Mouse (Mus musculus): ENCODE results near the gene Pfas. TPM values are rescaled to one million over a fixed set of nuclear protein-coding genes. Genes with fewer than 3 reads are reported as not detected.
A peak's percentile ranks its signal among the peaks of the same experiment; 100 is the strongest.

Pfas gene
- total and polyA plus RNA-seq, 2 experiments from 2014 or later = 14.2 to 29.7 TPM

GRCm38 (mm10) chr11:68961596-68961995, 46.7 kb downstream of the Pfas start:
- Histone ChIP-seq H3K9me3 (ENCODE audit: low read length) (no peaks in the 10 kb centered on the region), H3K4me3 (ENCODE audit: low read depth, low read length) (no peak overlapping the region), H3K36me3 (ENCODE audit: insufficient read depth) (no peaks in the 10 kb centered on the region), H3K27me3 (ENCODE audit: insufficient read depth, low read length) (no peaks in the 10 kb centered on the region), H3K27ac (ENCODE audit: low read depth, low read length) (no peak overlapping the region), H3K4me2 (ENCODE audit: low read depth) (no peak overlapping the region), H3K4me1 (ENCODE audit: insufficient read depth) (no peaks in the 10 kb centered on the region), H3K9ac (no peak overlapping the region)
- ATAC-seq (no peak), DNase-seq (no peak)
- TF ChIP-seq CTCF (IDR thresholded peaks at IDR 0.05; ENCODE audit: low read depth) = no peak
- 69% methylated on average over 3 of the region's 3 CpGs for whole genome bisulfite sequencing

GRCm38 (mm10) chr11:68957971-68958370, 50.3 kb downstream of the Pfas start:
- Histone ChIP-seq H3K4me3 (ENCODE audit: low read depth, low read length) (no peak overlapping the region), H3K27me3 (ENCODE audit: insufficient read depth, low read length) (peaks cover 7% of the 10 kb centered on the region; the same call in 1 of the 2 replicates), H3K27ac (ENCODE audit: low read depth, low read length) (no peak overlapping the region), H3K4me1 (ENCODE audit: insufficient read depth) (0 out of 2 replicates have a peak, but pooled peaks cover 3% of the 10 kb centered on the region), H3K36me3 (ENCODE audit: insufficient read depth) (no peaks in the 10 kb centered on the region), H3K9ac (no peak overlapping the region), H3K9me3 (ENCODE audit: low read length) (no peaks in the 10 kb centered on the region), H3K4me2 (ENCODE audit: low read depth) (no peak overlapping the region)
- no peak for ATAC-seq
- DNase-seq = no peak
- TF ChIP-seq CTCF (IDR thresholded peaks at IDR 0.05; ENCODE audit: low read depth) = no peak
- 87% methylated on average over 1 of the region's 1 CpGs for WGBS

GRCm38 (mm10) chr11:68957308-68957707, 51.0 kb downstream of the Pfas start, which contains the start of gene Arhgef15:
Arhgef15 (minus strand) TSS chr11:68957480.
- H3K4me1 ChIP-seq (ENCODE audit: insufficient read depth) = 0 out of 2 replicates have a peak, but pooled peaks cover 3% of the 10 kb centered on the region
- H3K9me3 ChIP-seq (ENCODE audit: low read length) = no peaks in the 10 kb centered on the region
- H3K4me2 ChIP-seq (ENCODE audit: low read depth) = no peak within 1 kb of the TSS
- H3K9ac ChIP-seq = no peak within 1 kb of the TSS
- DNase-seq = no peak
- H3K27ac ChIP-seq (ENCODE audit: low read depth, low read length) = no peak within 1 kb of the TSS
- no peaks in the 10 kb centered on the region for H3K36me3 ChIP-seq (ENCODE audit: insufficient read depth)
- H3K4me3 ChIP-seq (ENCODE audit: low read depth, low read length) = no peak within 1 kb of the TSS
- H3K27me3 ChIP-seq (ENCODE audit: insufficient read depth, low read length) = peaks cover 8% of the 10 kb centered on the region; the same call in 1 of the 2 replicates
- WGBS = 44% methylated on average over 8 of the region's 8 CpGs
- ATAC-seq = no peak
- TF ChIP-seq CTCF (IDR thresholded peaks at IDR 0.05; ENCODE audit: low read depth) = no peak

- no peak overlapping the region for H3K4me2 ChIP-seq (ENCODE audit: low read depth)
- H3K4me3 ChIP-seq (ENCODE audit: low read depth, low read length) = no peak overlapping the region
- no peak for TF ChIP-seq CTCF (IDR thresholded peaks at IDR 0.05; ENCODE audit: low read depth)
- peaks cover 8% of the 10 kb centered on the region; the same call in 1 of the 2 replicates for H3K27me3 ChIP-seq (ENCODE audit: insufficient read depth, low read length)
- no peak for DNase-seq
- ATAC-seq = no peak
- H3K9ac ChIP-seq = no peak overlapping the region
- 0 out of 2 replicates have a peak, but pooled peaks cover 3% of the 10 kb centered on the region for H3K4me1 ChIP-seq (ENCODE audit: insufficient read depth)
- H3K27ac ChIP-seq (ENCODE audit: low read depth, low read length) = no peak overlapping the region
- no peaks in the 10 kb centered on the region for H3K36me3 ChIP-seq (ENCODE audit: insufficient read depth)
- H3K9me3 ChIP-seq (ENCODE audit: low read length) = no peaks in the 10 kb centered on the region
- 42% methylated on average over 13 of the region's 13 CpGs for WGBS
These were observed 51.6 kb downstream of the Pfas start for GRCm38 (mm10) chr11:68956697-68957096.

DNA sequence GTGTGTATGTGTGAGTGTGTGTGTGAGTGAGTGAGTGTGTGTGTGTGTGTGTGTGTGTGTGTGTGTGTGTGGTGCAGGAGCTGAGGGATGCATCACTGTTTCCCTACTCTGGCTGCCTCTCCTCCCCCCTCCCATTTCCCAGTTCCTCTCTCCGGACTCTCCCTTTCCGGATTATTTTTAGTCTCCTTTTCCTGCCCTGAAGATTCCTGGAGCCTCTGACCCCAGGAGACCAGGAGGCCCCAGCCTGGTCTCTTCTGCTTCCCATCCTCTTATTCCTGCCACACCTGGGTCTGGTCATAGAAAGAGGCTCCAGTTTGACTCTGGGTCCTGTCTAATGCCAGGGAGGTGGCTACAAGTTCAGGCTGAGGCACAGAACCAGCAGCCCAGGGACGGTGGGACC, 52.2 kb downstream of the Pfas start:
- H3K27me3 ChIP-seq (ENCODE audit: insufficient read depth, low read length) = peaks cover 8% of the 10 kb centered on the region; the same call in 1 of the 2 replicates
- no peak for TF ChIP-seq CTCF (IDR thresholded peaks at IDR 0.05; ENCODE audit: low read depth)
- H3K4me1 ChIP-seq (ENCODE audit: insufficient read depth) = 0 out of 2 replicates have a peak, but pooled peaks cover 3% of the 10 kb centered on the region
- H3K36me3 ChIP-seq (ENCODE audit: insufficient read depth) = no peaks in the 10 kb centered on the region
- ATAC-seq = no peak
- DNase-seq = no peak
- H3K4me2 ChIP-seq (ENCODE audit: low read depth) = no peak overlapping the region
- H3K9ac ChIP-seq = no peak overlapping the region
- no peak overlapping the region for H3K4me3 ChIP-seq (ENCODE audit: low read depth, low read length)
- WGBS = 52% methylated on average over 3 of the region's 3 CpGs
- H3K27ac ChIP-seq (ENCODE audit: low read depth, low read length) = no peak overlapping the region
- no peaks in the 10 kb centered on the region for H3K9me3 ChIP-seq (ENCODE audit: low read length)

- TF ChIP-seq CTCF (IDR thresholded peaks at IDR 0.05; ENCODE audit: low read depth) = no peak
- Histone ChIP-seq H3K4me2 (ENCODE audit: low read depth) (peak overlapping the region; percentile 56), H3K9ac (no peak overlapping the region), H3K27me3 (ENCODE audit: insufficient read depth, low read length) (peaks cover 8% of the 10 kb centered on the region; the same call in 1 of the 2 replicates), H3K9me3 (ENCODE audit: low read length) (no peaks in the 10 kb centered on the region), H3K36me3 (ENCODE audit: insufficient read depth) (no peaks in the 10 kb centered on the region), H3K4me3 (ENCODE audit: low read depth, low read length) (no peak overlapping the region), H3K4me1 (ENCODE audit: insufficient read depth) (0 out of 2 replicates have a peak, but pooled peaks cover 3% of the 10 kb centered on the region), H3K27ac (ENCODE audit: low read depth, low read length) (no peak overlapping the region)
- ATAC-seq (no peak), DNase-seq (no peak)
- 64% methylated on average over 5 of the region's 5 CpGs for WGBS
These were observed 52.8 kb downstream of the Pfas start for GRCm38 (mm10) chr11:68955473-68955872.

DNA sequence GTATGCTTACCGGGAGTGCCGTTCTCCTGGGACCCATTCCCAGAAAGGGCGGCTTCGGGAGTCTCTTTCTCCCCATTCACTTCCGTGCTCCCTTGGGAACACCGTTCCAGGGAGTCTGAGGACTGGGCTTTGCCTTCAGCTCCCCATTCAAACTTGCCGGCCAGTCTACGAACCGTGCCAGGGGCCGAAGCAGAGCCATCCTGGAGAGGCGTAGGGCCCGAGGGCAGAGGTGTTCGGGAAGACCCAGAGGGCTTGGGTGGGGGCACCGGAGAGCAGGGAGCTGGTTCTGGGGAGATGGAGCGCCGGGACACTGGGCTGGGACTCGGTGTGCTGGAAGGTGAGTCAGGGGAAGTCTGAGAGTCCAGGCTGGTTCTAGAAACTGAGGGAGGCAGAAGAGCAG, 53.9 kb downstream of the Pfas start:
- Histone ChIP-seq H3K36me3 (ENCODE audit: insufficient read depth) (no peaks in the 10 kb centered on the region), H3K4me3 (ENCODE audit: low read depth, low read length) (peak overlapping the region; percentile 33), H3K4me2 (ENCODE audit: low read depth) (peak overlapping the region; percentile 56), H3K4me1 (ENCODE audit: insufficient read depth) (0 out of 2 replicates have a peak, but pooled peaks cover 3% of the 10 kb centered on the region), H3K9ac (peak overlapping the region; percentile 49), H3K27ac (ENCODE audit: low read depth, low read length) (no peak overlapping the region), H3K9me3 (ENCODE audit: low read length) (no peaks in the 10 kb centered on the region), H3K27me3 (ENCODE audit: insufficient read depth, low read length) (peaks cover 8% of the 10 kb centered on the region; the same call in 1 of the 2 replicates)
- DNase-seq (peak; percentile 25), ATAC-seq (no peak; the same call in 1 of the 2 replicates)
- 1% methylated on average over 17 of the region's 17 CpGs for whole genome bisulfite sequencing
- TF ChIP-seq CTCF (IDR thresholded peaks at IDR 0.05; ENCODE audit: low read depth) = no peak
